Mouse (Mus musculus) lung, adult 2 months (tissue): ENCODE measurements around the gene Gm7029.

Experiments used
- CTCF ChIP-seq: fragments of 200-500 bp; IDR thresholded peaks from 2 replicates; pipeline ENCODE4 v1.5.1; 2011; ENCODE audit warnings: mild to moderate bottlenecking, low read length, control low read depth; ENCODE audit not compliant: insufficient read depth
- POLR2A ChIP-seq: fragments of 200-500 bp; IDR thresholded peaks from 2 replicates; pipeline ENCODE4 v1.6.1; 2011; ENCODE audit warnings: low read depth, mild to moderate bottlenecking, control low read depth, low read length, borderline replicate concordance; ENCODE audit errors: extremely low read depth

DNA sequence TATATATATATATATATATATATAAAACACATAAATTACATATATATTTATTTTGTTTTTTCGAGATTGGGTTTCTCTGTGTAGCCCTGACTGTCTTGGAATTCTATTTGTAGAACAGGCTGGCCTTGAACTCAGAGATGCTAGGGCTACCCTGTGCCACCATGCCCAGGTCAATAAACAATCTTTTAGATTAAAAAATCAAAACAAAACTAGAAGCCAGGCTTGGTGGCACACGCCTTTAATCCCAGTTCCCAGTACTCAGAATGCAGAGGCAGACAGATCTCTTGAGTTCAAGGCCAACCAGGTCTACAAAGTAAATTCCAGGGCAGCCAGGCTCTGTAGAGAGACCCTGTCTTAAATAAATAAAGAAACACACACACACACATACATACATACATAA, 17.7 kb downstream of the Gm7029 start:
- no peak for TF ChIP-seq POLR2A
- TF ChIP-seq CTCF, result no peak
